Mouse (Mus musculus) lung, postnatal 0 days (tissue): Measurements from ENCODE around the gene Serinc5.

Experiments used
- CTCF ChIP-seq: IDR thresholded peaks from 2 replicates; pipeline ENCODE4 v1.5.1; 2016; ENCODE audit warnings: antibody characterized with exemption, mild to moderate bottlenecking
- EP300 ChIP-seq: IDR thresholded peaks from 2 replicates; pipeline ENCODE4 v1.6.1; 2016; ENCODE audit warnings: antibody characterized with exemption, mild to moderate bottlenecking, control low read depth

DNA sequence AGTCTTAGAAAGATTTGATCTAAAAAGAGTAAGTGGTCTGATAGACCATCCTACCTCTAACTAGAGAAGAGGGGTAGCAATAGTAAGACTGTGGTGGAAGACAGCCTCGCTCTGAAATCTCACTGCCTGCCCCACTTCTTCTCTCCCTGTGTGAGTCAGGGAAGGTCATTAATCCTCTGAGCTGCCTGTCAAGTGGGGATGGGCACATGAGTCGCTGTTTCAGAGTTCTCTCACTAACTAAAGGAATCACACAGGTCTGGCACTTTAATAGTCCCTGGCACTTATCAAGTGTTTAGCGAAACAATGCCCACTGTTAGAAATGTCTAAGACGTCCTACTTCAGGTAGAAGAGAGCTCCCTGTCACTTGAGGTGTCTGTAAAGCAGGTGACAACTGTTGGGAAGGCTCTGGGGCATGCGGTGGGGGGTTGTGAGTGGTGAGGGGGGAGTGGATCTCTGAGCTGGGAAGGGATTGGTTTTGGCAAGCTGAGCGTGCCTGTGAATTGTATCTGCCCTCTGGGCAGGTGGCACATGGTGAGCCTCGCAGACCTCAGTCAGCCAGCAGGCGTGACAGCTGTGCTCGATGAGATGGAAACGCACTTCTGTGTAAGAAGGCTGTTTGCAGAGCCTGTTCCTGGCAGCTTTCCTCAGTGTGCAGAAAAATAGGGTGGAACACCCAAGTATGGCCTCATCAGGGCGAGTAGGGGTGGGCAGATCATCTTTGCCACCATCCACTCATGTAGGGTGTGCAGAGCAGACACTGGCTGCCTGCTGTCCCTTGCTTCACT is 125.8 kb downstream of the Serinc5 start:
- TF ChIP-seq CTCF = no peak
- no peak for TF ChIP-seq EP300
